Mouse (Mus musculus) midbrain, embryonic 15.5 days (tissue): ENCODE measurements around the gene Drd1. TPM values are rescaled to one million over a fixed set of nuclear protein-coding genes. Genes with fewer than 3 reads are reported as not detected.

ENCODE experiments used
- ATAC-seq: fragments of 200-750 bp; cut with Nextera tagmentation; replicated peaks from 2 replicates; pipeline ENCODE4 v1.8.0; 2017; ENCODE audit warnings: moderate TSS enrichment
- H3K27ac ChIP-seq: fragments of 300-500 bp; sonication (generic); 2 replicates; pipeline ENCODE4 v1.5.1; 2015; ENCODE audit warnings: mild to moderate bottlenecking, inconsistent platforms
- H3K27me3 ChIP-seq: fragments of 300-500 bp; sonication (generic); replicated peaks from 2 replicates; pipeline ENCODE4 v1.6.1; 2015; ENCODE audit warnings: inconsistent platforms
- H3K36me3 ChIP-seq: fragments of 300-500 bp; sonication (generic); replicated peaks from 2 replicates; pipeline ENCODE4 v1.6.1; 2015; ENCODE audit warnings: inconsistent platforms
- H3K4me1 ChIP-seq: fragments of 300-500 bp; sonication (generic); 2 replicates; pipeline ENCODE4 v1.6.1; 2015; ENCODE audit warnings: inconsistent platforms
- H3K4me2 ChIP-seq: fragments of 300-500 bp; sonication (generic); 2 replicates; pipeline ENCODE4 v1.6.1; 2015; ENCODE audit warnings: inconsistent platforms, mild to moderate bottlenecking, moderate library complexity
- H3K4me3 ChIP-seq: fragments of 300-500 bp; sonication (generic); 2 replicates; pipeline ENCODE4 v1.5.1; 2015; ENCODE audit warnings: mild to moderate bottlenecking, inconsistent platforms
- H3K9ac ChIP-seq: fragments of 300-500 bp; sonication (generic); 2 replicates; pipeline ENCODE4 v1.6.1; 2015; ENCODE audit warnings: mild to moderate bottlenecking, inconsistent platforms
- H3K9me3 ChIP-seq: fragments of 300-500 bp; sonication (generic); 2 replicates; pipeline ENCODE4 v1.6.1; 2016; ENCODE audit warnings: inconsistent platforms
- WGBS: fragments of 180-500 bp; shearing (Covaris S2); methylation state at CpG from one replicate; pipeline ENCODE4 v1.1.7; 2015; ENCODE audit warnings: mixed read lengths; 5-methylcytosine and 5-hydroxymethylcytosine counted together
- polyA plus RNA-seq: library from polyadenylated mRNA; unstranded; fragments of >200 nt; fragmentation: Nextera tagmentation; extraction: Ambion mirVana; gene quantifications from 2 replicates; pipeline ENCODE4 v1.2.1, GENCODE M21; 2015

The Drd1 gene
- polyA plus RNA-seq, 1 experiment from 2014 or later = 3.3 TPM

DNA sequence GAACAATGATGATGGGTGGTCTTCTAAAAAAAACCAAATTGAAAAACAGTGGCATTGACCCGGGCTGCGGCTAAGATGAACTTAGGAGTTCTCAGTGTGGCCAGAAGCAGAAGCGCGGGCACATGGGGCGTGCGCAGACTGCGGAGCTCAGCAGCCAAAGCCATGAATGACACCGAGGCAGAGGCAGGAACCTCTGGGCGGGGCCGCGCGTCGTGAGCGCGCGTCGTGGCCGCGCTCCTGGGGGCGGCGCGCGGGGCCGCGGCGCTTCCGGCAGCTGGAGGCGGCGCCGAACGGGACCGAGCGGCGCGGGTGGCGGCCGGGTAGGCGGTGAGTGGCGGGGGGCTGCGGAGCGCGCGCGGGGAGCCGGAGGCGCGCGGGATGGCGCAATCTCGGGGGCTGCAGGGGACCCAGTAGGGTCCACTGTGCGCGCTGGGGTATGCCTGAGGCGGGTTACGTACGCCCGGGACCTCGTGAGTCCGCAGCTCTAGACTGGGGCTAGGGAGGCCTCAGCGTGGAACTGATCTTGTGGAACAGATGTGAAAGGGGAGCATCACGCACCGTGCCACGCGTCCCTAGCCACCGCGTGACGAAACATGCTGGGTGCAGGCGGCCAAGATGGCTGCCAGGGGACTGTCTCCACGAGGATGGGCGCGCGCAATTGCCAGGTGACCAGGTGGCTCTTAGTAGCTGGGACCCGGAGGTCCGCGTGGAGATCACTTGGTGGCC, 16.3 kb upstream of the Drd1 start, which contains the start of gene Sfxn1:
Gene Sfxn1, plus strand, starts transcription at position 264 of the 726 bp plus-strand sequence.
- WGBS = under 1% methylated on average over 74 of the region's 74 CpGs
- peak; percentile 90 for ATAC-seq
- H3K9me3 ChIP-seq = no peaks in the 10 kb centered on the region
- H3K4me2 ChIP-seq = peak within 1 kb of the TSS; percentile 59
- H3K9ac ChIP-seq = peak within 1 kb of the TSS; percentile 76
- no peaks in the 10 kb centered on the region for H3K36me3 ChIP-seq
- H3K4me3 ChIP-seq = peak within 1 kb of the TSS; percentile 74
- peaks cover 20% of the 10 kb centered on the region for H3K4me1 ChIP-seq
- H3K27ac ChIP-seq = peak within 1 kb of the TSS; percentile 88
- no peaks in the 10 kb centered on the region for H3K27me3 ChIP-seq

DNA sequence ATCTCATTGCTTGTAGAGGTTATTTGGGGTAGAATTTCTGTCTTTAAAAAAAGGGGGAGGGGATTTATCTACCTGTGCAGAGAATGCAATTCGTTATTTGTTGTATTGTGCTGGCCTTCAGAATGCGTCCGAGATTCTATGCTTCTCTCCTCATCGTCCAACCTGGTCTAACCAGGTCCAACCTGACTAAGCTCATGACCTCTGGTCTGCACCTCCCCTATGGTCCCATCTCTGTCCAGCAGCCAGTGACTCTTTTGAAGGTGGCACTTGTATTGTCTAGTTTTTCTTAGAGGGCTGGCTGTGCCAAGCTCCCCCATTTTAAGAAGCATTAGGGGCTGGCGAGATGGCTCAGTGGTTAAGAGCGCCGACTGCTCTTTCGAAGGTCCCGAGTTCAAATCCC, 15.5 kb upstream of the Drd1 start:
- Histone ChIP-seq H3K4me3 (no peak overlapping the region), H3K27ac (no peak overlapping the region), H3K4me2 (no peak overlapping the region), H3K36me3 (no peaks in the 10 kb centered on the region), H3K27me3 (no peaks in the 10 kb centered on the region), H3K4me1 (peaks cover 20% of the 10 kb centered on the region), H3K9ac (no peak overlapping the region), H3K9me3 (no peaks in the 10 kb centered on the region)
- 94% methylated on average over 9 of the region's 9 CpGs for WGBS
- no peak for ATAC-seq

DNA sequence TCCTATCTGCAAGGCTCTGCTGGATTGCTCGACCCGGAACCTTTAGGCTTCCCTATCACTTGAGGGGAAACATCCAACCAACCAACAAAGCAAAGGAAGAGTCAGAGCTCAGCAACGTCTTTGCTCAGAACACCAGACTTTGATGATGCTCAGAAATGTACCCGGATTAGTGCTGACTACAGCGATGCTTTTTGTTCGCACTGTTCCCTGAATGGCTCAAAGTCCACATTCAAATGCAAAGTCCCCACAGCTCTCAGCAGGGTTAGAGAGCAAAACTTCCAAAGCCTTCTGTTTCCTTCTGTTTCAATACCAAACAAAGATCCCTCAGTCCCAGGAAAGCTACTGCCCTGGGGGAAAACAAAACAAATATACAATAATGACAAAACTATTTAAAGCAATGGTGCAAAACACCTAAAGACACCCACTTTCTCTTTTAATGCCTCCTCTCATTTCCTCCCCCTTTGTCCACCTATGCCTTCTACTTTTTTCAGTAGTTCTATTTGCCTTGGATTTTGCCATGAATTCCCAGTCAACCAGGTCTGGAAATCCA, 12.2 kb upstream of the Drd1 start:
- Histone ChIP-seq H3K4me2 (no peak overlapping the region), H3K4me1 (peaks cover 9% of the 10 kb centered on the region), H3K27me3 (no peaks in the 10 kb centered on the region), H3K9ac (no peak overlapping the region), H3K4me3 (no peak overlapping the region), H3K9me3 (no peaks in the 10 kb centered on the region), H3K36me3 (no peaks in the 10 kb centered on the region), H3K27ac (peak overlapping the region; percentile 17; the same call in 1 of the 2 replicates)
- ATAC-seq = no peak
- 6% methylated on average over 6 of the region's 6 CpGs for WGBS

DNA sequence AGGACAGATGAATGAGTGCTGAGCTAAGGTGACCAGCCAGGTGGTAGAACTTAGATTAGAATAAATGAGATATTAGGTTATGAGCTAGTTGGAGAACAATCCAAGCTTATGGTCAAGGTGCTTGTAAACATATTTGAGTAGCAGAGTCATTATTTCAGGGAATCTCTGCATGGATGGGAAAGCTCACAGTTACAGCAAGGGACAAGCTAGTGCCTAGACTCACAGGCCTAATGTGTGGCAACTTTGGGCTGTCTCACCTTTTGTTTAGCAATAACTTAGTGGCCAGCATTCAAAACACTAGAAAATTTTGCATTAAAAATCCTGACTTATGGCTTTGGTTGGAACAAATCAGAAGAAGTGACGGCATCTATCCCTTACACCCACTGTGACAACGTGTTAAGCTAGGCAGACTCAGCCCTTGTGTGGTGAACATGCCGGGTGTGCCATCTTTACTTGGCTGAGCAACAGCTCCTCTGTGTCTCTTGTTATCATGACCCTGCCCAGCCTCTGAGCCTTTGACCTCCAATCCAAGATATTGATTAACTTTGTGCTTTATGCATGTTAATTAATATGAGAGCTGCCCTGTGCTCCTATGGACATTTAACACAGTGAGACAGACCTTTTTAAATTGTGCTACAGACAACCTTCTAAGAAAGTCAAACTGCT, 10.7 kb upstream of the Drd1 start:
- Histone ChIP-seq H3K4me2 (no peak overlapping the region), H3K9me3 (no peaks in the 10 kb centered on the region), H3K9ac (no peak overlapping the region), H3K4me1 (0 out of 2 replicates have a peak, but pooled peaks cover 3% of the 10 kb centered on the region), H3K27ac (no peak overlapping the region), H3K27me3 (no peaks in the 10 kb centered on the region), H3K36me3 (no peaks in the 10 kb centered on the region), H3K4me3 (no peak overlapping the region)
- WGBS = 87% methylated on average over 3 of the region's 3 CpGs
- no peak for ATAC-seq

DNA sequence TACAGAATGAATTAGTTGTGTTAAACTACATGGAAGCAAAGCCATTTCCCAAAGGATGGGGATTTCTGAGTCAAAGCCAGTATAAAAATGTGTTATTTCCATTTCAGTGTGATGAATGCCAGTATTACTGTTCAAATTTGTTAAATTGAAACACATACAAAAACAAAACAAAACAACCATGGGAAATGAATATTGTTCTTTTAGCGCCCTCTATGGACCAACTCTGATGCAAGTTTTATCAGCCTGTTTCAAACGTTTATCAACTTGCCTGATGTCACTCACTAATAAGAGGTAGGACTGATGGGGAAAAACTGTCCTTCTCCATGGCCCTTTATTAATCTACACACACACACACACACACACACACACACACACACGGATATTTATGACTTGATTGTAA, 7.8 kb upstream of the Drd1 start:
- 2% methylated on average over 3 of the region's 3 CpGs for WGBS
- ATAC-seq = no peak
- no peaks in the 10 kb centered on the region for H3K27me3 ChIP-seq

DNA sequence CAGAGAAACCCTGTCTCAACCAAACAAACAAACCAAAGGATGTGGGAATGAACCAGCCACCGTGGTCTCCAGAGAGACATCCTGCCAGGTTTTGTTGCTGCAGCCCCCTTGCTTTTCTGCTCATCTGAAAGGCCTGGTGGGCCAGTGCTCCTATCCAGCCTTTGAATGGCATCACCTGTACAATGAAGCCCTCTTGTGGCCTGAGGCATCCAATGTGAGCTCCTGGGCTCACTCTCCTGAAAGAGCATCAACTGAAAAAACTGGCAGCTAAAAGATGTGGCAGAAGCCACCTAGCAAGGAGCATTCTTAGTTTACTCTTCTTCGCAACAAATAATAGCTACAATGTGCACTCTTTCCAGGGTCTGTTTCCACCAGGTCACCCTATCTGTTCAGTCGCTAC, 6.6 kb upstream of the Drd1 start:
- H3K9me3 ChIP-seq = no peaks in the 10 kb centered on the region
- WGBS = 93% methylated on average over 3 of the region's 3 CpGs
- H3K9ac ChIP-seq = no peak overlapping the region

More for the DNA sequence above, 7.8 kb upstream of the Drd1 start:
- no peak overlapping the region for H3K9ac ChIP-seq
- H3K4me3 ChIP-seq = no peak overlapping the region
- no peaks in the 10 kb centered on the region for H3K9me3 ChIP-seq
- H3K4me2 ChIP-seq = no peak overlapping the region
- 0 out of 2 replicates have a peak, but pooled peaks cover 3% of the 10 kb centered on the region for H3K4me1 ChIP-seq
- H3K36me3 ChIP-seq = no peaks in the 10 kb centered on the region
- H3K27ac ChIP-seq = no peak overlapping the region

DNA sequence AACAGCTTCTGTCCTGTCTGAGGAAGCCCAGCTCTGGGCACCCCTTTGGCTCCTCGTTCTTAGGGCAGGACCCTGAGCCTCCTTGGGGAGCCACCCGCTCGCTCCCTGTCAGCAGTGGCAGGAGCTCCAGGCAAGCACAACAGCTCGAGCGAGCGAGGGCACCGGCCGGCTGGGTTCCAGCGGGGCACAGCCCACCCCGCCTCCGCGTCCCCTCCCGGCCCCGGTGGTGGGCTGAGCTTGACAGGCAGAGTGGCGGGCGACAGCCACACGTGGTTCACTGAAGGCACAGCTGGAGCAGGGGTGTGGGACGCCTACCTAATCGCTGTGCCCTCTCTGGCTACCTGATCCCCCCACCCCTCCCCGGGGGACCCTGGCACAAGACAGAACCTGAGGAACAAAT, 543 bp downstream of the Drd1 start:
- Histone ChIP-seq H3K36me3 (no peaks in the 10 kb centered on the region), H3K27me3 (peaks cover 14% of the 10 kb centered on the region), H3K27ac (no peak overlapping the region), H3K4me3 (peak overlapping the region; percentile 56), H3K4me1 (peaks cover 22% of the 10 kb centered on the region), H3K4me2 (peak overlapping the region; percentile 100), H3K9me3 (no peaks in the 10 kb centered on the region), H3K9ac (peak overlapping the region; percentile 41; the same call in 1 of the 2 replicates)
- 2% methylated on average over 19 of the region's 20 CpGs for WGBS
- ATAC-seq = peak; percentile 75

More for the DNA sequence above, 6.6 kb upstream of the Drd1 start:
- Histone ChIP-seq H3K36me3 (no peaks in the 10 kb centered on the region), H3K4me2 (no peak overlapping the region), H3K27ac (no peak overlapping the region), H3K27me3 (no peaks in the 10 kb centered on the region), H3K4me3 (no peak overlapping the region), H3K4me1 (no peaks in the 10 kb centered on the region)
- no peak for ATAC-seq

DNA sequence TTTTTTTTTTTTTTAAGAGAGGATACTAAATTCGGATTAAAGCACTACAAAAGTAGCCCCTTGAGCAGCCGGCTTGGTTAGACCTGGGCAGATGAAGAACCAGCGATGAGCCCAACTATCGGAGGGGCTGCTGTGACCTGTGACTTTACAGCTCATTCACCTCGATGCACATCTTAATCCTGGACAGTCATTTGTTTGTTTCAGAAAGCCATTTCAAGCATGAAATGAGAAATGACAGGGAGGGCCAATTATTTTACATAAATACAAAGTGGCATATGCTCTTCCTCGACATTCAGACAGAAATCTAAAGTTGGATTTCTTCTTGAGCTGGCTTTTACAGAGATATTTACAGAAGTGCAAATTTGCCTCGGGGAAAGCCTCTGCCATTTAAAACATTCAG, 3.9 kb downstream of the Drd1 start:
- Histone ChIP-seq H3K4me3 (0 out of 2 replicates have a peak overlapping the region, but pooled peaks have one; percentile 9), H3K4me1 (peaks cover 22% of the 10 kb centered on the region), H3K27ac (no peak overlapping the region), H3K9me3 (no peaks in the 10 kb centered on the region), H3K36me3 (no peaks in the 10 kb centered on the region), H3K4me2 (no peak overlapping the region), H3K9ac (no peak overlapping the region), H3K27me3 (peaks cover 14% of the 10 kb centered on the region)
- no peak for ATAC-seq
- WGBS = 18% methylated on average over 7 of the region's 7 CpGs

DNA sequence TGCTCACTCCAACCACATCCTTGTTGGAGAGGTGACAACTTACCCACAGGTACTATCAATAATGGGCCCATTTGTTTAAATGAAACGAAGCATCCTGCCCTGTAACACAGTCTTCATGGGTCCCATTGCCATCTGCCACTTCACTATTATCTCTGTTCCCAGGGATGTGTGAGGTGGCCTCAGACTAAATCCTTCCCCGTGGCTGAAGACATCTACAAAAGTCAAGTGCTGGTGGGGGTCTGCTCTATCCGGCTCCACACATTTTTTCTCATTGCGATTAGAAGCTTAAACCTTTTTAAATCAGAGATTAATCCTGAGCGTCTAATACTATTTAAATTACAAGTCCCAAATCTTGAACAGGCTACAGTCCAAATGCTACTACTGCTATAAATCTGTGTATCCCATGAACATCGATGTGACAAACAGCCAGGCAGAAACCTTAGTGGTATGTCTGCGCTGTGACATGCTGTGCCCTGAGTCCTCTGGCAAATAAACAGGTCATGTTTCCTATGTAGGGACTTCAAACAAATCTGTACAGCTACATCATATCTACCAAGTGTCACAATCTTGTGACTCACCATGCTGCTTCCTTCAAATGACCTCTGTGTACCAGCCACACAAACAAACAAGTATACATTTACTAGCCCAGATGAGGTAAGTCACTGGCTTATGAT, 6.7 kb downstream of the Drd1 start:
- no peaks in the 10 kb centered on the region for H3K36me3 ChIP-seq
- H3K4me1 ChIP-seq = peaks cover 8% of the 10 kb centered on the region; the same call in 1 of the 2 replicates
- 61% methylated on average over 7 of the region's 7 CpGs for WGBS
- H3K27me3 ChIP-seq = peaks cover 1% of the 10 kb centered on the region; the same call in 1 of the 2 replicates
- H3K4me2 ChIP-seq = no peak overlapping the region
- H3K9me3 ChIP-seq = no peaks in the 10 kb centered on the region
- no peak overlapping the region for H3K9ac ChIP-seq
- no peak for ATAC-seq
- H3K27ac ChIP-seq = peak overlapping the region; percentile 42
- H3K4me3 ChIP-seq = no peak overlapping the region

DNA sequence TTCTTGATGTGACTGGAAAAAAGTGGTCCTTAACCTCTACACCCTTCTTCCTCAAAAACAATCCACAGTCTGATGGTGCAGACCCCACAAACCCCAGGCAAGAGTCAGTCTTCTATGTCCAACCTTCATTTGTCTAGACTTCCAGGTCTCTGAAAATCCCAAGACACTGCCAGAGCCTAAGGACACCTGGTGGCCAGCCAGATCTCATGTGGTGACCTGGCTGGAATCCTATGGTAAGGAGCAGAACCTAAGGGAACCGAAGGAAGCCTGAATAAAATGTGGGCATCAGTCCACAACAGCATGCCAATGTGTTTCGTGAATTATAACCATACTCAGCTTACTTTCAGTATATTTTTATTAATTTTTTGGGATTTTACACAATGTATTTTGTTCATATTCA, 15.2 kb downstream of the Drd1 start:
- H3K9ac ChIP-seq = no peak overlapping the region
- no peaks in the 10 kb centered on the region for H3K9me3 ChIP-seq
- 92% methylated on average over 2 of the region's 2 CpGs for WGBS
- no peak overlapping the region for H3K27ac ChIP-seq
- no peaks in the 10 kb centered on the region for H3K27me3 ChIP-seq
- ATAC-seq = no peak
- no peaks in the 10 kb centered on the region for H3K36me3 ChIP-seq
- no peaks in the 10 kb centered on the region for H3K4me1 ChIP-seq
- H3K4me2 ChIP-seq = no peak overlapping the region
- H3K4me3 ChIP-seq = no peak overlapping the region

DNA sequence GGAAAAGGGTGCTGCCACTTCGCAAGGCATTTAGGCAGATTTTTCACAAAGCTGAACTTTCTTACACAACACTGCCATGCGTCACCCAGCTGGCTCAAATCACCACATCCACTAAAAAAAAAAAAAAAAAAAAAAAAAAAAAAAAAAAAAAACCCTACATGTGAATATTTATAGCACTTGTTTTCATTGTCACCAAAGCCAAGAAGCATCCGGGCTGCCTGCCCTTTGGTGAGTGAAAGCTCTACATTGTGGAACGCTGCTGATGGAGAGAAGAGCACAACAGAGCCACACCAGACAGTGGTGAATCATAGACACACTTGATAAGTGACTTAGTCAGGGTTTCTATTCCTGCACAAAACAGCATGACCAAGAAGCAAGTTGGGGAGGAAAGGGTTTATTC, 17.6 kb downstream of the Drd1 start:
- Histone ChIP-seq H3K4me3 (no peak overlapping the region), H3K9me3 (no peaks in the 10 kb centered on the region), H3K4me1 (no peaks in the 10 kb centered on the region), H3K27me3 (no peaks in the 10 kb centered on the region), H3K27ac (no peak overlapping the region), H3K9ac (no peak overlapping the region), H3K36me3 (no peaks in the 10 kb centered on the region), H3K4me2 (no peak overlapping the region)
- no peak for ATAC-seq
- WGBS = 77% methylated on average over 4 of the region's 4 CpGs

DNA sequence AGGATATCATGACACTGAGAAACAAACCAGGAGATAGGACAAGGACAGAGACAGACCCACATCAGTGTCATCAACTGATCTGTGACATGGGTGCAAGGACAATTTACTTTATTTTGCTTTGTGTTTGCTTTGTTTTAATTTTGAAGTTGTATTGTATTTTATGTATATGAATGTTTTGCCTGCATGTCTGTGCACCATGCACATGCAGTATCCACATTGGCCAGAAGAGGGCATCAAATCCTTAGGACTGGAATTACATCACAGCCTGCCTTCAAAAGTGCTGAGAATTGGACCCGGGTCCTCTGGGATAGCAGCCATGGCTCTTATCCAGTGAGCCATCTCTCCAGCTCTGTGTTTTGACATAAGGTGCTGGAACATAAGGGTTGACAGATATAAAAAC, 20.0 kb downstream of the Drd1 start:
- WGBS = 66% methylated on average over 1 of the region's 1 CpGs
- Histone ChIP-seq H3K4me1 (no peaks in the 10 kb centered on the region), H3K27ac (no peak overlapping the region)

More for the DNA sequence above, 20.0 kb downstream of the Drd1 start:
- Histone ChIP-seq H3K4me3 (no peak overlapping the region), H3K36me3 (no peaks in the 10 kb centered on the region), H3K27me3 (no peaks in the 10 kb centered on the region), H3K4me2 (no peak overlapping the region), H3K9me3 (no peaks in the 10 kb centered on the region), H3K9ac (no peak overlapping the region)
- ATAC-seq = no peak
